Mouse (Mus musculus) kidney, adult 2 months (tissue): ENCODE measurements at regions not wholly inside any gene's neighbourhood (a gene's known extent, or its start where the extent isn't known, plus 50 kb on each side); places are given as distances from the start of the nearest gene placed in this dataset.

Experiments
- CTCF ChIP-seq: fragments of 200-500 bp; conservative IDR thresholded peaks from 2 replicates; pipeline ENCODE4 v1.5.1; 2011; ENCODE audit warnings: low read depth, mild to moderate bottlenecking, control low read depth, low read length, moderate library complexity, mixed read lengths; ENCODE audit not compliant: insufficient read depth, insufficient read length
- POLR2A ChIP-seq: fragments of 200-500 bp; IDR thresholded peaks from one replicate; pipeline ENCODE4 v1.6.1; 2011; ENCODE audit warnings: low read depth, low read length, control low read depth

DNA sequence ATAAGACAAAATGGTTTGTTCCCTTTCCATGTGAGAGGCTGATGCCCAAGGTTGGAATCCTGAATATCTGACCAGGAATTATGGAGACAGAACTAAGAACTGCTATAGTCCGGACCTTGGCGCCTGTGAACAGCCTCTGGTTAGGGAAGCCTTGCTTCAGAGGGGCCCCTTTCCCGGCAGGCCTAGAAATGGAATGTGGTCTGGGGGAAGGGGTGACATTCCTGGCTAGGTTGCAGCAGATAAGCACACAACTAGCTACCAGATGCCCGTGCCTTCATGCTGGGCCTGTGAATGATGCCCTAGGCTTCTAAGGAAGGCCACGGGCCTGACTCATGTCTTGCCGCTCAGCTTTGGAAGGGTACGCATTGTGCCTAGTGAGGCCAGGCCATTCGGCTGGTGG is 89.4 kb downstream of the Snrpe start:
- TF ChIP-seq CTCF: no peak
- no peak for TF ChIP-seq POLR2A
